Mouse (Mus musculus) heart, embryonic 12.5 days (tissue): ENCODE data around the gene Hormad2. TPM values are rescaled to one million over a fixed set of nuclear protein-coding genes. Genes with fewer than 3 reads are reported as not detected.

Experiments used
- ATAC-seq: fragments of 200-750 bp; cut with Nextera tagmentation; 2 replicates; pipeline ENCODE4 v1.8.0; 2017; ENCODE audit warnings: moderate TSS enrichment, moderate library complexity; ENCODE audit not compliant: insufficient number of reproducible peaks, low FRiP score
- H3K27ac ChIP-seq: fragments of 300-500 bp; sonication (generic); 2 replicates; pipeline ENCODE4 v1.5.1; 2016; ENCODE audit warnings: mild to moderate bottlenecking, moderate library complexity; ENCODE audit not compliant: poor library complexity, severe bottlenecking
- H3K27me3 ChIP-seq: fragments of 300-500 bp; sonication (generic); replicated peaks from 2 replicates; pipeline ENCODE4 v1.6.1; 2016; ENCODE audit warnings: mild to moderate bottlenecking, moderate library complexity
- H3K36me3 ChIP-seq: fragments of 300-500 bp; sonication (generic); 2 replicates; pipeline ENCODE4 v1.6.1; 2016; ENCODE audit warnings: mild to moderate bottlenecking, moderate library complexity
- H3K4me1 ChIP-seq: fragments of 300-500 bp; sonication (generic); replicated peaks from 2 replicates; pipeline ENCODE4 v1.6.1; 2016; ENCODE audit warnings: mild to moderate bottlenecking
- H3K4me2 ChIP-seq: fragments of 300-500 bp; sonication (generic); 2 replicates; pipeline ENCODE4 v1.6.1; 2016; ENCODE audit warnings: mild to moderate bottlenecking, moderate library complexity
- H3K4me3 ChIP-seq: fragments of 300-500 bp; sonication (generic); 2 replicates; pipeline ENCODE4 v1.5.1; 2016; ENCODE audit warnings: mild to moderate bottlenecking
- H3K9ac ChIP-seq: fragments of 300-500 bp; sonication (generic); 2 replicates; pipeline ENCODE4 v1.6.1; 2016; ENCODE audit warnings: mild to moderate bottlenecking, moderate library complexity
- H3K9me3 ChIP-seq: fragments of 300-500 bp; sonication (generic); replicated peaks from 2 replicates; pipeline ENCODE4 v1.6.1; 2016; ENCODE audit warnings: mild to moderate bottlenecking, moderate library complexity
- WGBS: fragments of 180-500 bp; shearing (Covaris S2); methylation state at CpG from one replicate; pipeline ENCODE4 v1.1.7; 2016; 5-methylcytosine and 5-hydroxymethylcytosine counted together
- polyA plus RNA-seq: library from polyadenylated mRNA; unstranded; fragments of >200 nt; fragmentation: Nextera tagmentation; extraction: Ambion mirVana; gene quantifications from 2 replicates; pipeline ENCODE4 v1.2.1, GENCODE M21; 2016

Gene Hormad2
- polyA plus RNA-seq, 1 experiment from 2014 or later, result 0.38 TPM

- Histone ChIP-seq H3K4me3 (no peak overlapping the region), H3K27ac (no peak overlapping the region), H3K27me3 (peaks cover 20% of the 10 kb centered on the region), H3K4me1 (peaks cover 10% of the 10 kb centered on the region; the same call in 1 of the 2 replicates), H3K9ac (no peak overlapping the region), H3K9me3 (no peaks in the 10 kb centered on the region), H3K4me2 (no peak overlapping the region), H3K36me3 (no peaks in the 10 kb centered on the region)
- no peak for ATAC-seq
- 66% methylated on average over 3 of the region's 3 CpGs for WGBS
Measured at GRCm38 (mm10) chr11:4318011-4318410, 122.9 kb downstream of the Hormad2 start.

DNA sequence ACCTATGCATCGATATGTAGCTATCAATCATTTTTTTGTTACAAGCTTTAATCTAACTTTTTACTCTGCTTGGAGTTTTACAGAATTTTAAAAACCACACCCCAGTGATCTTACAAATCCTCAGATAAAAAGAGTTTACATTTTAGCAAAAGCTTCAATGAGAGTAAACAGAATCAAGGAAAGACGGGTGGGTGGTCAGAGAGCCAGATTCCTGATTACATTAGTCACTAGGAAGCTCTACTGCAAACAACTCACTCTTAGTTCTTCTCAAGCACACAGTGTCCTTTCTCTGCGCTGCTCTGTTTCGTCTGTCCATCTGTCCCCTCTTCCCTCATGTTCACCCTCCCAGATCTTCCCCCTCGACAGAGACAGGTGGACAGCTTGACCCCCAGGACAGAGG lies 123.6 kb downstream of the Hormad2 start:
- no peak for ATAC-seq
- no peaks in the 10 kb centered on the region for H3K9me3 ChIP-seq
- WGBS, result 53% methylated on average over 5 of the region's 5 CpGs

GRCm38 (mm10) chr11:4312180-4312579 lies 128.7 kb downstream of the Hormad2 start:
- H3K4me3 ChIP-seq, result no peak overlapping the region
- H3K9ac ChIP-seq, result no peak overlapping the region
- no peak overlapping the region for H3K27ac ChIP-seq
- H3K36me3 ChIP-seq, result no peaks in the 10 kb centered on the region
- no peak for ATAC-seq
- H3K4me1 ChIP-seq, result peaks cover 24% of the 10 kb centered on the region
- WGBS, result 77% methylated on average over 4 of the region's 4 CpGs
- H3K27me3 ChIP-seq, result peaks cover 11% of the 10 kb centered on the region
- H3K4me2 ChIP-seq, result no peak overlapping the region
- no peaks in the 10 kb centered on the region for H3K9me3 ChIP-seq

More for the DNA sequence above, 123.6 kb downstream of the Hormad2 start:
- H3K36me3 ChIP-seq, result no peaks in the 10 kb centered on the region
- H3K9ac ChIP-seq, result no peak overlapping the region
- H3K27ac ChIP-seq, result no peak overlapping the region
- H3K4me1 ChIP-seq, result peaks cover 10% of the 10 kb centered on the region; the same call in 1 of the 2 replicates
- H3K4me2 ChIP-seq, result no peak overlapping the region
- H3K4me3 ChIP-seq, result no peak overlapping the region
- peaks cover 16% of the 10 kb centered on the region for H3K27me3 ChIP-seq

- Histone ChIP-seq H3K27ac (no peak overlapping the region), H3K4me2 (no peak overlapping the region), H3K4me3 (no peak overlapping the region), H3K9me3 (no peaks in the 10 kb centered on the region), H3K36me3 (no peaks in the 10 kb centered on the region), H3K4me1 (peaks cover 24% of the 10 kb centered on the region), H3K27me3 (peaks cover 18% of the 10 kb centered on the region; the same call in 1 of the 2 replicates), H3K9ac (no peak overlapping the region)
- WGBS, result 79% methylated on average over 4 of the region's 4 CpGs
- no peak for ATAC-seq
Measured at GRCm38 (mm10) chr11:4310324-4310723, 130.6 kb downstream of the Hormad2 start.

GRCm38 (mm10) chr11:4309613-4310012 lies 131.3 kb downstream of the Hormad2 start:
- H3K27ac ChIP-seq, result no peak overlapping the region

GRCm38 (mm10) chr11:4308514-4309450 lies 132.1 kb downstream of the Hormad2 start:
- H3K4me3 ChIP-seq, result 0 out of 2 replicates have a peak overlapping the region, but pooled peaks have one; percentile 1
- peaks cover 15% of the 10 kb centered on the region; the same call in 1 of the 2 replicates for H3K27me3 ChIP-seq
- ATAC-seq, result no peak
- WGBS, result 32% methylated on average over 25 of the region's 25 CpGs
- H3K4me2 ChIP-seq, result peak overlapping the region; percentile 53
- no peaks in the 10 kb centered on the region for H3K9me3 ChIP-seq
- peaks cover 18% of the 10 kb centered on the region for H3K4me1 ChIP-seq
- H3K27ac ChIP-seq, result peak overlapping the region; percentile 3; the same call in 1 of the 2 replicates
- no peaks in the 10 kb centered on the region for H3K36me3 ChIP-seq
- H3K9ac ChIP-seq, result 0 out of 2 replicates have a peak overlapping the region, but pooled peaks have one; percentile 17

More at GRCm38 (mm10) chr11:4309613-4310012, 131.3 kb downstream of the Hormad2 start:
- H3K4me2 ChIP-seq, result no peak overlapping the region
- H3K27me3 ChIP-seq, result peaks cover 15% of the 10 kb centered on the region; the same call in 1 of the 2 replicates
- H3K4me1 ChIP-seq, result peaks cover 24% of the 10 kb centered on the region
- H3K36me3 ChIP-seq, result no peaks in the 10 kb centered on the region
- H3K4me3 ChIP-seq, result no peak overlapping the region
- 65% methylated on average over 4 of the region's 4 CpGs for WGBS
- no peak for ATAC-seq
- H3K9me3 ChIP-seq, result no peaks in the 10 kb centered on the region
- no peak overlapping the region for H3K9ac ChIP-seq

DNA sequence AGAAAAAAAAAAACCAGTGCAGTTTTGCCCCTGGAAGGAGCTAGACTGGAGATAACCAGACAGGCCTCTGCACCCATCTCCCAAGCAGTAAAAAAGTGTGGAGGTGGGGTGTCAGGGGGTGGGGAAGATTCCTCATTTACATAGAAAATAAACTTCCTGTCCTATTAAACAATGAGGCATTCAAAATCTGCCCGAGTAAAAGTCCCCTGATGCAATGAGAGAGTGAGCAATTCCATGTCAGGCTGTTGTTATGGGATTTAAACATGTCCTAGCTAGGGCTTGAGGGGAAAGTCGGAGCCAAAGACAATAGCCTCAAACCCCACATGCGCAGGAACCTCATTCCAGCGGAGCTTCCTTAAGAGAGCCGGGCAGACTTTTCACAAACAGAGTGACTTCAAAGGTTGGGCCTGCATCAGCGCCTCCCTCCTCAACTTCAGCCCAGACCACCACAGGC lies 132.8 kb downstream of the Hormad2 start:
- Histone ChIP-seq H3K4me2 (peak overlapping the region; percentile 53), H3K4me3 (no peak overlapping the region), H3K36me3 (no peaks in the 10 kb centered on the region), H3K9me3 (no peaks in the 10 kb centered on the region), H3K27me3 (peaks cover 15% of the 10 kb centered on the region; the same call in 1 of the 2 replicates), H3K27ac (peak overlapping the region; percentile 3; the same call in 1 of the 2 replicates), H3K9ac (0 out of 2 replicates have a peak overlapping the region, but pooled peaks have one; percentile 17), H3K4me1 (peaks cover 20% of the 10 kb centered on the region)
- 34% methylated on average over 6 of the region's 6 CpGs for WGBS
- ATAC-seq, result 0 out of 2 replicates have a peak, but pooled peaks have one; percentile 18

GRCm38 (mm10) chr11:4306086-4306485 lies 134.8 kb downstream of the Hormad2 start:
- Histone ChIP-seq H3K4me3 (no peak overlapping the region), H3K9me3 (no peaks in the 10 kb centered on the region), H3K9ac (no peak overlapping the region), H3K36me3 (no peaks in the 10 kb centered on the region), H3K27me3 (peaks cover 9% of the 10 kb centered on the region; the same call in 1 of the 2 replicates), H3K4me1 (peaks cover 35% of the 10 kb centered on the region), H3K27ac (no peak overlapping the region), H3K4me2 (no peak overlapping the region)
- no peak for ATAC-seq
- 71% methylated on average over 2 of the region's 2 CpGs for WGBS

GRCm38 (mm10) chr11:4305090-4305489 lies 135.8 kb downstream of the Hormad2 start:
- Histone ChIP-seq H3K9me3 (no peaks in the 10 kb centered on the region), H3K27ac (no peak overlapping the region), H3K4me2 (no peak overlapping the region), H3K4me1 (peaks cover 36% of the 10 kb centered on the region), H3K36me3 (no peaks in the 10 kb centered on the region), H3K27me3 (peaks cover 9% of the 10 kb centered on the region; the same call in 1 of the 2 replicates), H3K9ac (no peak overlapping the region), H3K4me3 (no peak overlapping the region)
- no peak for ATAC-seq
- WGBS, result 84% methylated on average over 4 of the region's 4 CpGs

- Histone ChIP-seq H3K4me1 (peaks cover 41% of the 10 kb centered on the region), H3K27ac (no peak overlapping the region), H3K27me3 (peaks cover 9% of the 10 kb centered on the region; the same call in 1 of the 2 replicates), H3K4me2 (no peak overlapping the region), H3K9ac (no peak overlapping the region), H3K36me3 (no peaks in the 10 kb centered on the region), H3K9me3 (no peaks in the 10 kb centered on the region), H3K4me3 (no peak overlapping the region)
- no peak for ATAC-seq
- WGBS, result 76% methylated on average over 4 of the region's 4 CpGs
Measured at GRCm38 (mm10) chr11:4304203-4304602, 136.7 kb downstream of the Hormad2 start.

DNA sequence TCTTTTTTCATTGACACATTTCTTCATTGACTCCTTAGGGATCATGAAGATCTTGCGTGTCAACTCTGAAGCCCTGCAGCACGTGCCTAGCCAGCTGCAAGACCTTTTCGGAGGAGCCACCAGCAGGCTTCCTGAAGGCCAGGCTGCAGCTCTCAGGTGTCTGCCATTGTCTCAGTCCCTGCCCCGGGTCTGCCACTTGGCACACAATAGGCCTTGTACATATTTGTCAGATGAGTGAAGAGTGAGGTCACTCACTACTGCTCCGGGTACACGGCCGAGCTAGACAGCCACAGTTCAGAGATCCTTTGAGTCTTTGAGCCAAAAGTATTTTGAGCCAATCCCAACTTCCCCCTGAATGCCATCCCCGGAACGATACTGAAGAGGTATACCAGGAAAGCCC lies 137.9 kb downstream of the Hormad2 start:
- H3K4me2 ChIP-seq, result no peak overlapping the region; the same call in 1 of the 2 replicates
- H3K4me3 ChIP-seq, result no peak overlapping the region
- H3K27me3 ChIP-seq, result peaks cover 9% of the 10 kb centered on the region; the same call in 1 of the 2 replicates
- 32% methylated on average over 9 of the region's 9 CpGs for WGBS
- H3K4me1 ChIP-seq, result peaks cover 40% of the 10 kb centered on the region
- 0 out of 2 replicates have a peak, but pooled peaks have one; percentile 54 for ATAC-seq
- no peak overlapping the region for H3K9ac ChIP-seq
- no peaks in the 10 kb centered on the region for H3K9me3 ChIP-seq
- no peaks in the 10 kb centered on the region for H3K36me3 ChIP-seq
- peak overlapping the region; percentile 58 for H3K27ac ChIP-seq
